Mouse (Mus musculus): ENCODE measurements around the gene Bzw1.

GRCm38 (mm10) chr1:58422879-58423278, 30.2 kb downstream of the Bzw1 start:
- TF ChIP-seq CTCF (IDR thresholded peaks at IDR 0.05; ENCODE audit: low read depth) (no peak), EP300 (IDR thresholded peaks at IDR 0.05; ENCODE audit: low read depth) (no peak)

Measured in heart, postnatal 0 days (tissue).